In genomic region chr2:125062944-125063343, GRCm38 (mm10) we compare ENCODE assay signal across 28 mouse cellular contexts. TPM values are rescaled to one million over a fixed set of nuclear protein-coding genes. Genes with fewer than 3 reads are reported as not detected.
DNase-seq lines count a peak whose midpoint lies in the region; ATAC-seq and TF ChIP-seq lines count a peak whose summit lies in the region.
"Had no signal": no experiment of that assay in that cellular context is flagged by ENCODE, and none has a peak within 500 bp of the region (broad histone marks: within the 10 kb centered on the region; RNA-seq: fewer than 3 reads in every experiment).

No protein-coding gene starts in this region.

- 0 out of 2 replicates have a peak, but pooled peaks have one; percentile 35 for ATAC-seq in forebrain, embryonic 15.5 days (replicated peaks)
- peak; percentile 54; the same call in 1 of the 2 replicates for ATAC-seq in hindbrain, embryonic 16.5 days
- ATAC-seq in hindbrain, embryonic 12.5 days (ENCODE audit: low FRiP score), result no peak
- peak; percentile 71 for ATAC-seq in midbrain, embryonic 13.5 days
- no peak for ATAC-seq in midbrain, embryonic 11.5 days (ENCODE audit: low FRiP score)
- ATAC-seq: forebrain, embryonic 16.5 days; intestine, embryonic 15.5 days; Patski had no signal

- no peak for TF ChIP-seq POLR2A in brain, embryonic 14.5 days (IDR thresholded peaks at IDR 0.05; ENCODE audit: borderline replicate concordance, extremely low read depth, insufficient read depth, insufficient read length, poor library complexity, severe bottlenecking)

- no peak for TF ChIP-seq CTCF in brain, embryonic 14.5 days (IDR thresholded peaks at IDR 0.05; ENCODE audit: borderline replicate concordance, extremely low read depth, insufficient read depth, insufficient read length)

- WGBS in forebrain, embryonic 15.5 days, result 35% methylated on average over 4 of the region's 4 CpGs
- 71% methylated on average over 4 of the region's 4 CpGs for WGBS in forebrain, embryonic 10.5 days
- 56% methylated on average over 4 of the region's 4 CpGs for WGBS in hindbrain, embryonic 16.5 days
- 64% methylated on average over 4 of the region's 4 CpGs for WGBS in hindbrain, embryonic 12.5 days
- WGBS in midbrain, embryonic 13.5 days, result 53% methylated on average over 4 of the region's 4 CpGs
- 74% methylated on average over 4 of the region's 4 CpGs for WGBS in midbrain, embryonic 11.5 days

- H3K4me3 ChIP-seq in forebrain, embryonic 15.5 days, result no peak overlapping the region
- no peak overlapping the region for H3K4me3 ChIP-seq in forebrain, embryonic 10.5 days
- H3K4me3 ChIP-seq in hindbrain, embryonic 16.5 days (ENCODE audit: low read length), result no peak overlapping the region
- no peak overlapping the region for H3K4me3 ChIP-seq in hindbrain, embryonic 12.5 days
- H3K4me3 ChIP-seq in midbrain, embryonic 13.5 days (replicated peaks), result no peak overlapping the region
- no peak overlapping the region for H3K4me3 ChIP-seq in midbrain, embryonic 11.5 days (ENCODE audit: low read depth, low read length)
- H3K4me3 ChIP-seq: embryonic facial prominence, embryonic 15.5 days; forebrain, embryonic 12.5 days; heart, adult 2 months; intestine, embryonic 15.5 days had no signal

- no peak overlapping the region for H3K27ac ChIP-seq in forebrain, embryonic 15.5 days (replicated peaks)
- H3K27ac ChIP-seq in forebrain, embryonic 10.5 days, result no peak overlapping the region
- H3K27ac ChIP-seq in hindbrain, embryonic 16.5 days (ENCODE audit: low read depth, low read length), result no peak overlapping the region
- H3K27ac ChIP-seq in hindbrain, embryonic 12.5 days, result no peak overlapping the region
- H3K27ac ChIP-seq in midbrain, embryonic 13.5 days, result no peak overlapping the region
- no peak overlapping the region for H3K27ac ChIP-seq in midbrain, embryonic 11.5 days (ENCODE audit: low read depth, low read length)
- H3K27ac ChIP-seq: embryonic facial prominence, embryonic 15.5 days; forebrain, embryonic 12.5 days; heart, adult 2 months; intestine, embryonic 15.5 days had no signal

- DNase-seq in forebrain, embryonic 10.5 days (ENCODE audit: extremely low spot score, low spot score), result no peak
- no peak for DNase-seq in midbrain, embryonic 11.5 days (ENCODE audit: low spot score, missing footprints)
- peak; percentile 34 for DNase-seq in brain, embryonic 14.5 days (ENCODE audit: low read depth)
- DNase-seq in spleen, postnatal 4 days (ENCODE audit: low spot score in 2 of 2), result no peak
- DNase-seq: adrenal gland, postnatal 10 days; adrenal gland, postnatal 36 days; B cell, adult 2 months; cerebellum, adult 11 months; cerebellum, adult 2 months; cerebellum, adult 9-11 months; cerebellum, postnatal 25 days; gastrocnemius, postnatal 10 days; gastrocnemius, postnatal 36 days; heart, adult 2 months; heart, postnatal 36 days; kidney, adult 11 months had no signal

- no peaks in the 10 kb centered on the region for H3K9me3 ChIP-seq in forebrain, embryonic 15.5 days
- no peaks in the 10 kb centered on the region for H3K9me3 ChIP-seq in forebrain, embryonic 10.5 days
- no peaks in the 10 kb centered on the region for H3K9me3 ChIP-seq in hindbrain, embryonic 16.5 days (ENCODE audit: control insufficient read depth, low read length)
- H3K9me3 ChIP-seq in hindbrain, embryonic 12.5 days (replicated peaks), result no peaks in the 10 kb centered on the region
- no peaks in the 10 kb centered on the region for H3K9me3 ChIP-seq in midbrain, embryonic 13.5 days
- no peaks in the 10 kb centered on the region for H3K9me3 ChIP-seq in midbrain, embryonic 11.5 days (ENCODE audit: control insufficient read depth, low read length)
- H3K9me3 ChIP-seq: embryonic facial prominence, embryonic 15.5 days; forebrain, embryonic 12.5 days; intestine, embryonic 15.5 days had no signal

- H3K4me1 ChIP-seq in forebrain, embryonic 15.5 days, result no peaks in the 10 kb centered on the region
- H3K4me1 ChIP-seq in forebrain, embryonic 10.5 days, result 0 out of 2 replicates have a peak, but pooled peaks cover 4% of the 10 kb centered on the region
- no peaks in the 10 kb centered on the region for H3K4me1 ChIP-seq in hindbrain, embryonic 16.5 days (ENCODE audit: control insufficient read depth, insufficient read depth, low read depth, low read length)
- H3K4me1 ChIP-seq in hindbrain, embryonic 12.5 days, result 0 out of 2 replicates have a peak, but pooled peaks cover 1% of the 10 kb centered on the region
- H3K4me1 ChIP-seq in midbrain, embryonic 13.5 days (replicated peaks), result peaks cover 5% of the 10 kb centered on the region; the same call in 1 of the 2 replicates
- H3K4me1 ChIP-seq in midbrain, embryonic 11.5 days (ENCODE audit: control insufficient read depth, insufficient read depth, low read length), result no peaks in the 10 kb centered on the region
- H3K4me1 ChIP-seq: embryonic facial prominence, embryonic 15.5 days; forebrain, embryonic 12.5 days; intestine, embryonic 15.5 days had no signal

- H3K9ac ChIP-seq in forebrain, embryonic 15.5 days (replicated peaks), result no peak overlapping the region
- no peak overlapping the region for H3K9ac ChIP-seq in hindbrain, embryonic 16.5 days (ENCODE audit: low read depth, low read length)
- H3K9ac ChIP-seq in hindbrain, embryonic 12.5 days, result no peak overlapping the region
- no peak overlapping the region for H3K9ac ChIP-seq in midbrain, embryonic 13.5 days (replicated peaks)
- H3K9ac ChIP-seq in midbrain, embryonic 11.5 days (ENCODE audit: low read length), result no peak overlapping the region
- H3K9ac ChIP-seq: embryonic facial prominence, embryonic 15.5 days; forebrain, embryonic 12.5 days; intestine, embryonic 15.5 days had no signal

- no peaks in the 10 kb centered on the region for H3K36me3 ChIP-seq in forebrain, embryonic 15.5 days
- H3K36me3 ChIP-seq in forebrain, embryonic 10.5 days (replicated peaks), result no peaks in the 10 kb centered on the region
- no peaks in the 10 kb centered on the region for H3K36me3 ChIP-seq in hindbrain, embryonic 16.5 days (ENCODE audit: control insufficient read depth, insufficient read depth, low read length)
- no peaks in the 10 kb centered on the region for H3K36me3 ChIP-seq in hindbrain, embryonic 12.5 days
- no peaks in the 10 kb centered on the region for H3K36me3 ChIP-seq in midbrain, embryonic 13.5 days
- H3K36me3 ChIP-seq in midbrain, embryonic 11.5 days (ENCODE audit: control insufficient read depth, insufficient read depth, low read length), result no peaks in the 10 kb centered on the region
- H3K36me3 ChIP-seq: embryonic facial prominence, embryonic 15.5 days; forebrain, embryonic 12.5 days; G1E; intestine, embryonic 15.5 days had no signal

- H3K4me2 ChIP-seq in forebrain, embryonic 15.5 days (replicated peaks), result no peak overlapping the region
- no peak overlapping the region for H3K4me2 ChIP-seq in hindbrain, embryonic 16.5 days (ENCODE audit: low read length)
- no peak overlapping the region for H3K4me2 ChIP-seq in hindbrain, embryonic 12.5 days (replicated peaks)
- no peak overlapping the region for H3K4me2 ChIP-seq in midbrain, embryonic 13.5 days (replicated peaks)
- H3K4me2 ChIP-seq in midbrain, embryonic 11.5 days, result no peak overlapping the region
- H3K4me2 ChIP-seq: embryonic facial prominence, embryonic 15.5 days; forebrain, embryonic 12.5 days; heart, embryonic 11.5 days; intestine, embryonic 15.5 days had no signal

- no peaks in the 10 kb centered on the region for H3K27me3 ChIP-seq in forebrain, embryonic 15.5 days
- no peaks in the 10 kb centered on the region for H3K27me3 ChIP-seq in forebrain, embryonic 10.5 days (ENCODE audit: poor library complexity, severe bottlenecking)
- no peaks in the 10 kb centered on the region for H3K27me3 ChIP-seq in hindbrain, embryonic 16.5 days (replicated peaks; ENCODE audit: control insufficient read depth, insufficient read depth, low read length)
- H3K27me3 ChIP-seq in hindbrain, embryonic 12.5 days, result no peaks in the 10 kb centered on the region
- no peaks in the 10 kb centered on the region for H3K27me3 ChIP-seq in midbrain, embryonic 13.5 days
- H3K27me3 ChIP-seq in midbrain, embryonic 11.5 days (ENCODE audit: control insufficient read depth, insufficient read depth, low read length), result no peaks in the 10 kb centered on the region
- H3K27me3 ChIP-seq: CH12.LX; embryonic facial prominence, embryonic 15.5 days; forebrain, embryonic 12.5 days; intestine, embryonic 15.5 days; Patski had no signal

RNA-seq across cellular contexts. Expression of gene Slc24a5, which starts 5.0 kb away (rescaled TPM):
- 4.4 and 6.2 TPM in 2 replicates for polyA plus RNA-seq in forebrain, embryonic 15.5 days (2015; fragmentation: Nextera tagmentation; extraction: Ambion mirVana)
- 3.9 and 5.4 TPM in 2 replicates for polyA plus RNA-seq in forebrain, embryonic 10.5 days (2016; fragmentation: Nextera tagmentation; extraction: Ambion mirVana)
- 4.3 and 4.5 TPM in 2 replicates for polyA plus RNA-seq in hindbrain, embryonic 16.5 days (2015; fragmentation: Nextera tagmentation; extraction: Ambion mirVana)
- 3.8 and 4.8 TPM in 2 replicates for polyA plus RNA-seq in hindbrain, embryonic 12.5 days (2016; fragmentation: Nextera tagmentation; extraction: Ambion mirVana)
- 5.6 and 5.7 TPM in 2 replicates for polyA plus RNA-seq in midbrain, embryonic 13.5 days (2015; fragmentation: Nextera tagmentation; extraction: Ambion mirVana)
- polyA plus RNA-seq in midbrain, embryonic 11.5 days (2014; fragmentation: Nextera tagmentation; extraction: Ambion mirVana), result 5.0 and 5.3 TPM in 2 replicates
- 1.4 and 1.5 TPM in 2 replicates for polyA plus RNA-seq in brain, embryonic 14.5 days (2012; rRNA removed)
- polyA plus RNA-seq: G1E had no signal

Comparison
In these comparisons a context has a peak if more than half of its experiments do, and no peak if none do; other contexts are left out.
1. ATAC-seq: peak in forebrain, embryonic 15.5 days (single experiment), hindbrain, embryonic 16.5 days (single experiment) and midbrain, embryonic 13.5 days (single experiment); none in hindbrain, embryonic 12.5 days (single experiment) and midbrain, embryonic 11.5 days (single experiment).